Mouse (Mus musculus): Measurements from ENCODE around the gene P3h1. TPM values are rescaled to one million over a fixed set of nuclear protein-coding genes. Genes with fewer than 3 reads are reported as not detected.
"Not testable (repeated sequence)": the region's sequence is repeated elsewhere in the genome, so short reads cannot be mapped to it uniquely, and the experiment has no call there.

Gene P3h1
- polyA plus RNA-seq, 1 experiment from 2014 or later, result 18.2 TPM

DNA sequence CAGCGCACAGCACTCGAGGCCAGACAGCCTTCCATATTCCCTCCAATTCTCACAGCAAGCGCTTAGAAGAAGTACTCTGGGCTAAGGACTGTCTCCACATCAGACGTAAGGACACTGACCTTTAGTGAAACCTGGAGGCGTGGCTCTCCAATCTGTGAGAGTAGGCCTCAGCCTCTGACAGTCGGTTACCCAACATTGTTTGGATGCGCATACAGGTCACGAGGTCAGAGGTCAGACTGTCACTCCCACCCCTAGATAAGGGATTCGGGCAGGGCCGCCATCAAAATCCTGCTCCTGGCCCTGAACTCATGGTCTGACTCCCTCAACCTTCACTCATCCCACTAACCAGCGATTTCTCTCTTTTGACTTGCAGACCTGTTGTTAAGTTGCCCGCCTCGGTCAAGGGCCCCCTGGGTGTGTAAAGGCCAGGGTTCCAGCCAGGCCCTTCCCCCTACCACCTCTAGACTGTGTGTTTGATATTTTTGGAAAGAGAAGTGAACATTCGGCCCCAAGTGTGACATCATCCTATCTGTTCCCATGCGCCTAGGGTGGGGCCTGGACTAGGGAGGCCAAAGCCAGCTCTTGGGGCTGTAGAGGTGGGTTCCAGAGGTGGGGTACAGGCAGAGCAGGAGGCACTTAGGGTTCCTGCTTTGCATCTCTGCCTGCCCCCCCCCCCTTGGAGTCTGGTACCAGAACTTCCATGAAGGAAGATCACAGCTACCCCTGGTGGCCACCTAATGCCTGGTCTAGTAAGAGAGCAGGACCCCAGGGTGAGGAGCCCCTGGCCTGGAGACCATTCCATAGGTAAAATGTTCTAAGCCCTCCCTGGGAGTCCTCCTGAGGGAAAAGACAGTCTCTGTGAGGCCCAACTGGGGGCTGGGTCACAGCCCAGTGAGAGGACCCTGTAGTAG, 26.9 kb downstream of the P3h1 start:
- no peaks in the 10 kb centered on the region for H3K27me3 ChIP-seq (ENCODE audit: insufficient read depth, poor library complexity, severe bottlenecking)
- 77% methylated on average over 15 of the region's 15 CpGs for WGBS
- H3K27ac ChIP-seq, result no peak overlapping the region; the same call in 1 of the 2 replicates
- H3K4me3 ChIP-seq, result no peak overlapping the region
- no peaks in the 10 kb centered on the region for H3K9me3 ChIP-seq
- no peaks in the 10 kb centered on the region for H3K36me3 ChIP-seq
- no peak for DNase-seq (ENCODE audit: low spot score)
- H3K4me1 ChIP-seq (replicated peaks), result peaks cover 40% of the 10 kb centered on the region

DNA sequence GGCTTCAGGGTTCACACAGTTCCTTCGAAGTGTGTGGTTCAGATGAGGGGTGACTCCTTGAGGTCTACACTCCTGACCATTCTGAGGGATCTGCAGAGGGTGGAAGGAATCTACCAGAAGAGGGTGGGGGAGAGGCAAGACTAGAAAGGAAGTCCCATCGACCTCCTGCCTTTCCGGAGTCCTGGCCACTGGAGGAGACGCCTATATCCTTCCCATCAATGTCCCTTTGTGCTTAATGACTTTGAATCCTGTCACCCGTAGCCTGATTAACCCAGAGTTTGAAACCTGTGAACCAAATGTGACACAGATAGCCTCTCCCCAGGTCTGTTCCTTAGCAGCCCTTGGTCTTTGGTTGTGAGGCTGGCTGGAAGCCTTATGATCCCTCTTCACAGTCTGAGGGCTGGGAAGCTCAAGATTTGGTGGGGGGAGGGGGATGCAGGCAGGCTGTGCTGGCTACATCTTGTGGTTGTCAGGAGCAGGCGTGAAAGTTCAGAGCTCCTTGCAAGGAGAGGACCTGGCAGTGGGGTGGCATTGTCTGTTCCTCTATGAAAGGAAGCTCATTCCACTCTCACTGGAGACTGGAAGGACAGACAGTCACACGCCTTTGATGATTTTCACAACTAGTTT, 28.5 kb downstream of the P3h1 start:
- Histone ChIP-seq H3K27ac (no peak overlapping the region), H3K36me3 (no peaks in the 10 kb centered on the region), H3K4me3 (no peak overlapping the region), H3K27me3 (ENCODE audit: insufficient read depth, poor library complexity, severe bottlenecking) (no peaks in the 10 kb centered on the region), H3K9me3 (no peaks in the 10 kb centered on the region), H3K4me1 (replicated peaks) (peaks cover 26% of the 10 kb centered on the region)
- WGBS, result 59% methylated on average over 7 of the region's 7 CpGs
- DNase-seq (ENCODE audit: low spot score), result no peak

DNA sequence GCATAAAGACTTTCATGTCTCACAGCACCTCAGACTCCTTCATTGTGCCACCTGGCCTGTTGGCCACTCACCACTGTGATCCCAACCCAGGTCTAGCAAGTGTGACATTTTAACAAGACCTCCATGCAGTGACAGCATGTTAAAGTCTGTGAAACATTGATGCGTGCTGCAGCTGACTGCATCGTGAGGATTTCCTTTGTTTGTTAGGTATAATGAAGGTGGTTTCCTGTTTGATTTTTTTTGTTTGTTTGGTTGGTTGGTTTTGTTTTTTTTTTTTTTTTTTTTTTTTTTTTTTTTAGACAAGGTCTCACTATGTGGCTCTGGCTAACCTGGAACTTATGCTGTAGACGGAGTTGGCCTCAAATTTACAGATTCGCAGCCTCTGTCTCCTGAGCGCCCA, 29.8 kb downstream of the P3h1 start:
- no peak for DNase-seq (ENCODE audit: low spot score)
- Histone ChIP-seq H3K4me1 (replicated peaks) (peaks cover 15% of the 10 kb centered on the region; the same call in 1 of the 2 replicates), H3K27ac (no peak overlapping the region), H3K36me3 (no peaks in the 10 kb centered on the region), H3K9me3 (no peaks in the 10 kb centered on the region), H3K4me3 (no peak overlapping the region), H3K27me3 (ENCODE audit: insufficient read depth, poor library complexity, severe bottlenecking) (no peaks in the 10 kb centered on the region)
- 93% methylated on average over 5 of the region's 5 CpGs for WGBS

DNA sequence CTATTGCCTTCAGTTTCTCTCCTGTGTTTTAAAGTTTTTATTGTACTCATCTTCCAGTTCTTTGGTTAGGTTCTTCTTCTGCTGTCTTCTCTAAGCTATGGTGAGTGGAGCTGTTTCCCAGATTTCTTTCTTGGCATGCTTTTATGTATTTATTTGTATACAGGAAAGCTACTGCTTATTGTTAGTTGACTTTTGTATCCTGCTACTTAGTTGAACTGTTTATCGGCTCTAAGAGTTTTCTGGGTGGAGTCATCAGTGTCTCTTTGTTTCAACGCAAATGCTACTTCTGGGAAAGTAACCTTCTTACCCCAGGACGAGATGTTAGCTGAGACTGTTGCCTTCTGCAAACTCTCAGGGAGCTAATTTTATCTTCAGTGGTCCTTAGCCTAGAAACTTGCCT, 30.7 kb downstream of the P3h1 start:
- WGBS, result 85% methylated on average over 3 of the region's 3 CpGs
- no peaks in the 10 kb centered on the region for H3K9me3 ChIP-seq
- H3K27me3 ChIP-seq (ENCODE audit: insufficient read depth, poor library complexity, severe bottlenecking), result no peaks in the 10 kb centered on the region
- DNase-seq (ENCODE audit: low spot score), result no peak
- H3K27ac ChIP-seq, result no peak overlapping the region
- H3K36me3 ChIP-seq, result no peaks in the 10 kb centered on the region
- H3K4me1 ChIP-seq (replicated peaks), result peaks cover 15% of the 10 kb centered on the region; the same call in 1 of the 2 replicates
- H3K4me3 ChIP-seq, result no peak overlapping the region

DNA sequence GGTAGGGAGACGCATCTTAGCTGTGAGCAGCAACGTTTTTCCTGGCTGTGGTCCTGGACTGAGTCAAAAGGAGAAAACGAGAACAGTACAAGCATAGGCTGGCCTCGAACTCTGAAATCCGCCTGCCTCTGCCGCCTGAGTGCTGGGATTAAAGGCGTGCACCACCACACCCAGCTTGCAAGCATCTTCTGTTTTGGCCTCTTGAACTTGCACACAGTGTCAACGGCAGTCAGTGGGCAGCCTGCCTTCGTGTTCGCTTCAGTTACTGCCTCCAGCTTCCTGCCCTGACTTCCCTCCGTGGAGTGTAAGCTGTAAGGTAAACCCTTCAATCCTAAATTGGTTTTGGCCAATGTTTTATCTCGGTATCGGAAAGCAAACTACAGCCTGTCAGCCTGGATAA, 33.9 kb downstream of the P3h1 start:
- peaks cover 27% of the 10 kb centered on the region for H3K36me3 ChIP-seq
- no peaks in the 10 kb centered on the region for H3K4me1 ChIP-seq (replicated peaks)
- H3K4me3 ChIP-seq, result no peak overlapping the region
- H3K27ac ChIP-seq, result no peak overlapping the region
- H3K27me3 ChIP-seq (ENCODE audit: insufficient read depth, poor library complexity, severe bottlenecking), result no peaks in the 10 kb centered on the region
- whole genome bisulfite sequencing, result 80% methylated on average over 13 of the region's 13 CpGs
- no peaks in the 10 kb centered on the region for H3K9me3 ChIP-seq
- DNase-seq (ENCODE audit: low spot score), result no peak

DNA sequence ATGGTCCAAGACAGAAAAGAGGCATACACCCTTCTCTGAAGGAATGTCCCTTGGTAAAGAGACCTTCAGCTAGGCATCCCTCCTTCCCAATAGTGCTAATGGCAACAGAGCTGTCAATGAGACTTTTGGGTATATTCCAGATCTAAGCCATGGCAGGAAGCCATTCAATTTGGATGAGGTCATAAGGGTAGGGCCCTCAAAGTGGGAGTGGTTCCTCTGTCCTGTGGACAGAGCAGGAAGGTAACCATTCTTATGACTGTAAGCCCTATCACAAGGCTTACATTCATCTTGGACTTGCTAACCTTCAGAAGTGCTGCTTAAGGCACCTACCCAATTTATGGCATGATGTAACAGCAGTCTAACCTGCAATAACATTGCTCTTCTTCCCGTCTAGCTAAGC, 41.9 kb downstream of the P3h1 start:
- WGBS, result 89% methylated on average over 1 of the region's 1 CpGs
- no peaks in the 10 kb centered on the region for H3K9me3 ChIP-seq
- peaks cover 99% of the 10 kb centered on the region for H3K36me3 ChIP-seq
- no peak for DNase-seq (ENCODE audit: low spot score)
- H3K27ac ChIP-seq, result no peak overlapping the region
- H3K4me3 ChIP-seq, result no peak overlapping the region
- no peaks in the 10 kb centered on the region for H3K4me1 ChIP-seq (replicated peaks)
- H3K27me3 ChIP-seq (ENCODE audit: insufficient read depth, poor library complexity, severe bottlenecking), result no peaks in the 10 kb centered on the region

DNA sequence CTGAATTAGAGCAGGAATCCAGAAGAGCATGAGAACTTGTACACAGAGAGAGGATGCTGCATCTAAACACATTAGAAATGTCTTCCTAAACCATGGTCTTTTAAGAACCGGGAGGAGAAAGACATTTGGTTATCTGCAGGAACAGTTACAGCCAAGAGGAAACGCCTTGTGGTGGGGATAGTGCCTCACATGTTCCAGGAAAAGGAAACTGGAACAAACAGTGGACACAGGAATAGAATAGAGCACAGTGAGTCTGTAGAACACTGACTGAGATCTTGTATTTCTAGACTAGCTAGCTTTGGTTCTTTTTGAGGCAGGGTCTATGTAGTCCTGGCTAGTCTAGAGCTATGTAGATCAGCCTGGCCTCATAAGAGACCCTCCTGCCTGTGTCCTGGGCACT, 42.5 kb downstream of the P3h1 start:
- H3K27ac ChIP-seq, result no peak overlapping the region
- peaks cover 99% of the 10 kb centered on the region for H3K36me3 ChIP-seq
- H3K9me3 ChIP-seq, result no peaks in the 10 kb centered on the region
- no peaks in the 10 kb centered on the region for H3K4me1 ChIP-seq (replicated peaks)
- no peaks in the 10 kb centered on the region for H3K27me3 ChIP-seq (ENCODE audit: insufficient read depth, poor library complexity, severe bottlenecking)
- DNase-seq (ENCODE audit: low spot score), result no peak
- 85% methylated on average over 2 of the region's 2 CpGs for WGBS
- no peak overlapping the region for H3K4me3 ChIP-seq

DNA sequence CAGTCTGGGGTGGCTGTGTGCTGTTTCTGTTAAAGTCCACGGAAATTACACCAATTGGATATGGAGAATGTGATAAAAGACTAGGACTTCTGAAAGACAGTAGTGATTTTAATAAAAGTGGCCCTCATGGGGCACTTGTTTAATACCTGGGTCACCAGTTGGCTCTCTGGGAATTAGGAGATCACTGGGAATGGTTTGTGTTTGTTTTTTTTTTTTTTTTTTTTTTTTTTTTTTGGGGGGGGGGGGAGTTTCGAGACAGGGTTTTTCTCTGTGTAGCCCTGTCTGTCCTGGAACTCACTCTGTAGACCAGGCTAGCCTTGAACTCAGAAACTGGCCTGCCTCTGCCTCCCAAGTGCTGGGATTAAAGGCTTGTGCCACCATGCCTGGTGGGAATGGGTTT, 43.0 kb downstream of the P3h1 start:
- Histone ChIP-seq H3K4me3 (no peak overlapping the region), H3K36me3 (peaks cover 99% of the 10 kb centered on the region), H3K4me1 (replicated peaks) (no peaks in the 10 kb centered on the region), H3K27me3 (ENCODE audit: insufficient read depth, poor library complexity, severe bottlenecking) (no peaks in the 10 kb centered on the region), H3K9me3 (no peaks in the 10 kb centered on the region), H3K27ac (no peak overlapping the region)
- 77% methylated on average over 2 of the region's 2 CpGs for WGBS
- no peak for DNase-seq (ENCODE audit: low spot score)

DNA sequence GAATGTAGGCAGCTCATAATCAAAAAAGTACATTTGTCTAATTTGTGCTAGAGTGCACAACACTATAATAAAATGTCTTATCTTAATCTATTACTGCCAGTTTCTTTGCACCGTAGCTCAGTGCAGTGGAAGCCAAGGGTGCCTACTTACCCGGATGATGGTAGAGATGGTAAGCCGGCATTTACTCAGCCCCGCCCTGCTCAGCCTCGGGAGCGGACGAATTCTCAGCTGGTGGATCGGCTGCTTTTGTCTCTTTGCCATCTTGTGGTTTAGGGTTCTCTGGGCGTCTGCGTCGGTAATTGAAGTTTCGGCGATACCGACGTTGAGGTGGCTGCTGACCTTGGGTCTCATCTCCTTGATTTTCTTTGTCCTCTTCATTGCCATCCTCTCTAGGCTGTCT, 46.1 kb downstream of the P3h1 start:
- H3K36me3 ChIP-seq, result peaks cover 99% of the 10 kb centered on the region
- DNase-seq (ENCODE audit: low spot score), result not testable (repeated sequence)

DNA sequence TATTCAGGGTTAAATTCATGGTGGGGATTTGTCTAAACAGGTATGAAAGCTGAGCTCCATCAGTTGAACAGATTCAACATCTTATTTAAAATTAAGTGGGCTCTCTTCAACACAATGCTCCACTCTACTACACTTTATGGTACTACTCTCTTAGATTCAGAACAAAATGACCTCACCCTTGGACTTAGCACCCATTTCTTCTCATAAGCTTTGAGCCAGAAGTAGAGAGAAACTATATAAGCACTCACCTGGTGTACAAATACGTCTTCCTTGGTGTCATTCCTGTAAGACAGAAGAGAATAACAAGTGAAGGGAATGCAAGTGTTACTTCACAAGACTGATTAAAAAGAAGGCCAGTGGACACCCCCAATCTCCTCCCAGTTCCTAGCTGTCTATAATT, 52.1 kb downstream of the P3h1 start:
- no peaks in the 10 kb centered on the region for H3K9me3 ChIP-seq
- no peak overlapping the region for H3K4me3 ChIP-seq
- H3K27ac ChIP-seq, result no peak overlapping the region
- H3K4me1 ChIP-seq (replicated peaks), result 0 out of 2 replicates have a peak, but pooled peaks cover 3% of the 10 kb centered on the region
- H3K27me3 ChIP-seq (ENCODE audit: insufficient read depth, poor library complexity, severe bottlenecking), result no peaks in the 10 kb centered on the region
- DNase-seq (ENCODE audit: low spot score), result no peak
- peaks cover 95% of the 10 kb centered on the region for H3K36me3 ChIP-seq
- 96% methylated on average over 1 of the region's 1 CpGs for WGBS

More for the DNA sequence above, 46.1 kb downstream of the P3h1 start:
- H3K27ac ChIP-seq; H3K4me1 ChIP-seq (replicated peaks); H3K9me3 ChIP-seq; H3K4me3 ChIP-seq; H3K27me3 ChIP-seq (ENCODE audit: insufficient read depth, poor library complexity, severe bottlenecking): not testable (repeated sequence)
- WGBS, result 91% methylated on average over 15 of the region's 15 CpGs

DNA sequence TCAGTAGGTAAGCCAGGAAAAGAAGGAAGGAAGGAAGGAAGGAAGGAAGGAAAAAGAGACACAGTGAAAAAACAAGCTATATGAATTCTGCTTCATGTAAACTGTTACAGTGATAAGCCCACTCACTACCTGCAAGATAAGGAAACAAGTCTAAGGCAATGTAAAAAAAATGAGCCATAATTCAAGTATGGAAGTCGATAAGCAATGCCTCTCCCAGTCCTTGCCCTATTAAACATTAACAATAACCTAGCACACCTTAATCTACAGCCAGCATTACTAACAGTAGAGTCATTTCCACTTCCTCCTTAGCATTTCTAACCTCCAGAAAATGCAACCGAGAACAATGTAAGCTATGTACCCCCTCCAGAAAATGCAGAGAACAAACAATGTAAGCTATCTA, 52.6 kb downstream of the P3h1 start:
- WGBS, result 93% methylated on average over 2 of the region's 2 CpGs
- Histone ChIP-seq H3K36me3 (peaks cover 95% of the 10 kb centered on the region), H3K27me3 (ENCODE audit: insufficient read depth, poor library complexity, severe bottlenecking) (no peaks in the 10 kb centered on the region), H3K4me3 (no peak overlapping the region), H3K4me1 (replicated peaks) (peaks cover 6% of the 10 kb centered on the region; the same call in 1 of the 2 replicates), H3K27ac (no peak overlapping the region), H3K9me3 (no peaks in the 10 kb centered on the region)
- no peak for DNase-seq (ENCODE audit: low spot score)

DNA sequence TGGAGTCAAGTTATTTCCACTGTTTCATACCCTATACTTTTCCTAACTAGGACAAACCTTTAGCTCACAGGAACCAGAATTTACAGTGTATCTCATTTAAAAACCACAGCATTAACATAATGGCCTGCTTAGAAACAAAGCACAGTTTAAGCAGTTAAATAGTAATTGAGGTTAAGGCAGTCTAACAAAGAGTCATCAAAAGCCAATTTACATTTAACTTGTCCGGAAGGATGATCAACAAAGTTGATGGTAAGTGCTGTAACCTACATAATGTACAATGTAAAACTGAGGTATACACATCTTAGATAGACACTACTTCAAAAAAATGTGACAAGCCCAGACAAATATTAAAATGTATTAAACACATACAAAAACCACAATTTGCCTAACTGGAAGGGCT, 59.2 kb downstream of the P3h1 start:
- Histone ChIP-seq H3K4me1 (replicated peaks) (peaks cover 33% of the 10 kb centered on the region), H3K27me3 (ENCODE audit: insufficient read depth, poor library complexity, severe bottlenecking) (no peaks in the 10 kb centered on the region), H3K4me3 (peak overlapping the region; percentile 97), H3K27ac (no peak overlapping the region), H3K36me3 (peaks cover 55% of the 10 kb centered on the region), H3K9me3 (no peaks in the 10 kb centered on the region)
- no peak for DNase-seq (ENCODE audit: low spot score)
- WGBS, result 88% methylated on average over 1 of the region's 1 CpGs
